Mouse (Mus musculus) myocyte (in vitro differentiated cells): ENCODE results near the gene Lnx2. TPM values are rescaled to one million over a fixed set of nuclear protein-coding genes. Genes with fewer than 3 reads are reported as not detected.

Experiments used
- H3K27me3 ChIP-seq: one replicate; pipeline ENCODE4 v1.6.1; 2011; ENCODE audit not compliant: control insufficient read depth, insufficient read depth, insufficient read length
- H3K36me3 ChIP-seq: one replicate; pipeline ENCODE4 v1.6.1; 2011; ENCODE audit not compliant: control insufficient read depth, insufficient read depth
- H3K4me2 ChIP-seq: one replicate; pipeline ENCODE4 v1.6.1; 2011; ENCODE audit warnings: low read depth, control low read depth
- H3K4me3 ChIP-seq: one replicate; pipeline ENCODE4 v1.5.1; 2011; ENCODE audit warnings: mild to moderate bottlenecking, control low read depth, moderate library complexity
- H3K79me2 ChIP-seq: one replicate; pipeline ENCODE4 v1.6.1; 2011; ENCODE audit not compliant: control insufficient read depth, insufficient read depth
- H3ac ChIP-seq: one replicate; pipeline ENCODE4 v1.6.1; 2011; ENCODE audit not compliant: control insufficient read depth, insufficient read length
- CEBPB ChIP-seq: IDR thresholded peaks from 2 replicates; pipeline ENCODE4 v1.6.1; 2011; ENCODE audit warnings: mild to moderate bottlenecking, moderate library complexity; ENCODE audit not compliant: poor library complexity, insufficient read depth, severe bottlenecking
- E2F4 ChIP-seq: IDR thresholded peaks from one replicate; pipeline ENCODE4 v1.6.1; 2011; ENCODE audit warnings: mild to moderate bottlenecking, control low read depth, moderate library complexity; ENCODE audit not compliant: insufficient read depth
- MAX ChIP-seq: IDR thresholded peaks from one replicate; pipeline ENCODE4 v1.6.1; 2011; ENCODE audit warnings: low read depth, mild to moderate bottlenecking, control low read depth
- MYOD1 ChIP-seq, 3 experiments: IDR thresholded peaks; one replicate each; pipeline ENCODE4 v1.6.1; 2011; ENCODE audit warnings: control low read depth in 2 of 3, low read depth in 2 of 3, mild to moderate bottlenecking in 2 of 3, moderate library complexity in 1 of 3; ENCODE audit not compliant: insufficient read length in 2 of 3, control insufficient read depth in 1 of 3
- MYOG ChIP-seq, 3 experiments: IDR thresholded peaks; one replicate each; pipeline ENCODE4 v1.6.1; 2011; ENCODE audit warnings: control low read depth in 2 of 3, low read depth in 2 of 3, mild to moderate bottlenecking in 2 of 3; ENCODE audit not compliant: insufficient read length in 2 of 3, control insufficient read depth in 1 of 3, insufficient read depth in 1 of 3
- POLR2A ChIP-seq: IDR thresholded peaks from one replicate; pipeline ENCODE4 v1.6.1; 2011; ENCODE audit warnings: low read depth, mild to moderate bottlenecking, control low read depth, moderate library complexity; ENCODE audit not compliant: insufficient read length
- POLR2AphosphoS2 ChIP-seq: IDR thresholded peaks from one replicate; pipeline ENCODE4 v1.6.1; 2011; ENCODE audit warnings: low read depth, control low read depth; ENCODE audit not compliant: insufficient read length
- REST ChIP-seq: IDR thresholded peaks from one replicate; pipeline ENCODE4 v1.6.1; 2011; ENCODE audit warnings: mild to moderate bottlenecking, control low read depth, moderate library complexity; ENCODE audit not compliant: insufficient read depth, insufficient read length
- SRF ChIP-seq: IDR thresholded peaks from one replicate; pipeline ENCODE4 v1.6.1; 2011; ENCODE audit warnings: low read depth; ENCODE audit not compliant: control insufficient read depth, insufficient read length
- TCF12 ChIP-seq: IDR thresholded peaks from one replicate; pipeline ENCODE4 v1.6.1; 2011; ENCODE audit warnings: mild to moderate bottlenecking, control low read depth; ENCODE audit not compliant: poor library complexity, insufficient read depth, severe bottlenecking
- TCF3 ChIP-seq: IDR thresholded peaks from one replicate; pipeline ENCODE4 v1.6.1; 2011; ENCODE audit warnings: low read depth, control low read depth; ENCODE audit not compliant: insufficient read length
- USF1 ChIP-seq: IDR thresholded peaks from one replicate; pipeline ENCODE4 v1.6.1; 2011; ENCODE audit warnings: low read depth, mild to moderate bottlenecking, control low read depth, moderate library complexity
- polyA plus RNA-seq: library from polyadenylated mRNA; unstranded; fragments of >200 nt; fragmentation: generic; extraction: Trizol; gene quantifications from one replicate; pipeline ENCODE4 v1.2.1, GENCODE M21; 2012; ENCODE audit warnings: missing spikeins

Gene Lnx2
- polyA plus RNA-seq, 1 experiment, result 2.2 TPM

DNA sequence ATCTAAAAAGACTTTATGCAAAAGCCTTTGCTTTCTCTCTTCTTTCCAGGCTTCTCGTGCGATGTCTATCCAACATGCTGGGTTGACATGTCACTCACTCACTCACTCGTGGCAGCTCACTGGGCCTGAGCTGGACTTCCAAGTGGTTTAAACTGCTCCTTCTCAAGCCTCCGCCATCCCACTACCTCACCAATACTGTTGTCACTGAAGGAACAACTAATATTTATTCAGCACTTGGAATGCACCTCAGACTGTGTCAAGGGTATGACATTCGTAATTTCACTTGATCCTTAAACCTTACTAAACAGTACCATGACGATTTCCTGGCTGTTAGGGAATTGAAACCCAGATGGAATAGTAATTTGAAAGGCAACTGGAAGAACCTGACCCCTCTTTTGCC is 2.6 kb downstream of the Lnx2 start:
- H3ac ChIP-seq, result no peak overlapping the region
- peaks cover 20% of the 10 kb centered on the region for H3K79me2 ChIP-seq
- H3K4me2 ChIP-seq, result no peak overlapping the region
- H3K4me3 ChIP-seq, result no peak overlapping the region
- H3K27me3 ChIP-seq, result no peaks in the 10 kb centered on the region
- TF ChIP-seq SRF (no peak), POLR2AphosphoS2 (no peak), MYOD1 (IDR thresholded peaks at IDR 0.05; ENCODE audit: control insufficient read depth in 1 of 3, insufficient read length in 2 of 3, low read depth in 2 of 3) (no peak), TCF12 (no peak), POLR2A (no peak), CEBPB (no peak), TCF3 (no peak), REST (no peak), MAX (no peak), MYOG (IDR thresholded peaks at IDR 0.05; ENCODE audit: control insufficient read depth in 1 of 3, insufficient read depth in 1 of 3, insufficient read length in 2 of 3, low read depth in 2 of 3) (no peak), USF1 (no peak), E2F4 (no peak)
- H3K36me3 ChIP-seq, result no peaks in the 10 kb centered on the region

DNA sequence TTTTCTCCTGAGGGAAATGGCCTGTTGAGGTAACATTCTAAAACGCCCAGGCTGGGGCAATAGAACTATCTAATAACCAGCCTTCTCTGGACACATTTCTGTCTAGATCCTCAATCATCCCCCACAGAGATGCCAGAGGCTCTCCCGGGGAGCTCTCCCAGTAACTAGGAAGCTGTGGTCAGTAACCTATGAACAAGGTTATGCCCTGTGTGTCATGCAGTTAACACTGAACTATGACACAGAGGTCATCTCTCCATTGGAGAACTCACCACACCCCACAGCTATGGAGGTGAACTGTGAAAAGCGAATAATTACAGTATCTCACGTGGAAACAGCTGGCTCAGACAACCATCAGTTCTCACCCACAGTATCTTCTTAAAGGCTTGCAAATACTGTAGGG is 4.5 kb downstream of the Lnx2 start:
- Histone ChIP-seq H3K79me2 (peaks cover 11% of the 10 kb centered on the region), H3K4me3 (no peak overlapping the region), H3K36me3 (no peaks in the 10 kb centered on the region), H3K27me3 (no peaks in the 10 kb centered on the region), H3ac (no peak overlapping the region), H3K4me2 (no peak overlapping the region)
- TF ChIP-seq SRF (no peak), TCF12 (no peak), POLR2A (no peak)

DNA sequence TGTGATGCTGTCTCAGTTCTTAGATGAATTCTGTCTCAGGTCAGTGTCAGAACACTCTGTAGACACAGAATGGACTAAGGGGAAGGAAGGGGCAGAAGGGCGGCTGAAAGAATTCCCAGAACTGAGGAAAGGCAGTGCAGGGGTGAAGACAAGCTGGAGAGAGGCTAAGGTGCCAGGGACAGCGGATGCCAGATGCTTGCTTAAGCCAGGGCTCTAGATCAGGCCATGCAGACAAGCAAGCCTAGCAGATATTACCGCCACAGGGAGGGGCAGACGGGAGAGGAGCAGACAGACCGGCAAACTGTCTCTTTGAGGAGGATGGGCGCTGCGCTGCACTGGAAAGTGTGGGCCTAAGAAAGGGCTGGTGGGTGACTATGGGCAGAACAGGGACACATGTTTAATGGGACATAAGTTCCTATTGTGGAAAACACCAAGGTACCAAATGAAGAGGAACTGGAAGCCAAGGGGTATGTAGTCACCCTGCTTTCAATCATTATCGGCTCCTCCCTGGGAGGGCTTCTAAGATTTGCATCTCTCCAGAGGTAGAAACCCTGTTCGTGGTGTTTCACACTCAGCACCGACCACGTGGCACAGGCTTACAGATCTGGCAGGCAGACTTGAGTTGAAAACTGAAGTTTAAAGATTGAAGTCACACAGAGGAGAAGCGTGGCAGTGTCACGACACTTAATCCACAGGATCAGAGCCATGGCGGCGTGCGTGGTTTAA is 5.4 kb downstream of the Lnx2 start:
- Histone ChIP-seq H3K27me3 (no peaks in the 10 kb centered on the region), H3K4me3 (no peak overlapping the region), H3ac (no peak overlapping the region), H3K36me3 (no peaks in the 10 kb centered on the region), H3K4me2 (no peak overlapping the region), H3K79me2 (peaks cover 11% of the 10 kb centered on the region)
- no peak for TF ChIP-seq MAX
- no peak for TF ChIP-seq E2F4
- no peak for TF ChIP-seq TCF3
- no peak for TF ChIP-seq USF1
- TF ChIP-seq SRF, result no peak
- no peak for TF ChIP-seq POLR2AphosphoS2
- TF ChIP-seq TCF12, result no peak
- TF ChIP-seq REST, result no peak
- TF ChIP-seq MYOD1 (IDR thresholded peaks at IDR 0.05; ENCODE audit: control insufficient read depth in 1 of 3, insufficient read length in 2 of 3, low read depth in 2 of 3), result no peak
- no peak for TF ChIP-seq POLR2A

DNA sequence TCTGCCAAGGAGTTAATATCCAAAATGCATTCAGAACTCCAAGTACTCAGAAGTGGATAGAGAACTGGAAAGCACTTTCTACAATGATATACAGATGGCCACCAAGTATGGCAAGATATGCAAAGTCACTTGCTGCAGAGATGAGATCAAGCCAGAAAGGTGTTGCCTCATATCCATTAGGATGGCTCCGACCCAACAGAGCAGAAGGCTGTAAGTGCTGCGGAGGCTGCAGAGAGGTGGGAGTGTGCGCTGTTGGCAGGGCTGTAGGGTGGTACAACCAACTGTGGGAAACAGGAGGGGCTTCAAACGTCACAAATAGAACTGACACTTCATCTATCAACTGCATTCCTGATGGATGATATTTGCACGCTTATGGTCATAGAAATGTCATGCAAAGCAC is 7.5 kb downstream of the Lnx2 start:
- Histone ChIP-seq H3K4me2 (no peak overlapping the region), H3K36me3 (no peaks in the 10 kb centered on the region), H3K79me2 (peaks cover 7% of the 10 kb centered on the region), H3ac (no peak overlapping the region), H3K4me3 (no peak overlapping the region), H3K27me3 (no peaks in the 10 kb centered on the region)
- TF ChIP-seq MYOD1 (IDR thresholded peaks at IDR 0.05; ENCODE audit: control insufficient read depth in 1 of 3, insufficient read length in 2 of 3, low read depth in 2 of 3), result no peak
- TF ChIP-seq MYOG (IDR thresholded peaks at IDR 0.05; ENCODE audit: control insufficient read depth in 1 of 3, insufficient read depth in 1 of 3, insufficient read length in 2 of 3, low read depth in 2 of 3), result no peak
- no peak for TF ChIP-seq MAX
- TF ChIP-seq USF1, result no peak
- TF ChIP-seq POLR2AphosphoS2, result no peak
- no peak for TF ChIP-seq SRF
- TF ChIP-seq POLR2A, result no peak
- TF ChIP-seq CEBPB, result no peak
- TF ChIP-seq E2F4, result no peak
- no peak for TF ChIP-seq TCF3
- TF ChIP-seq REST, result no peak
- no peak for TF ChIP-seq TCF12

DNA sequence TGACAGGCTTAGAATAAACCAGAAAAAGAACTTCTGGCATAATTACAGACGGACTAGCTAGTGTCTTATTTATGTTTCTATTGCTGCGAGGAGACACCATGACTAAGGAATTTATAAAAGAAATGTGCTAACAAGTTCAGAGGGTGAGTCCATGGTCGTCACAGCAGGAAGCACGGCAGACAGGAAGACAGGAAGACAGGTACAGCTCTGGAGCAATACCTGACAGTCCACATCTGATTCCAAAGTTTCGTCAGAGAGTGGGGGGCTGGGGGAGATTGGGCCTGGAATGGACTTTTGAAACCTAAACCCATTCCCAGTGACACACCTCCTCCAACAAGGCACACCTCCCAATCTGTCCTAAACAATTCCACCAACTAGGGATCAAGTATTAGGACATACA is 9.4 kb downstream of the Lnx2 start:
- no peaks in the 10 kb centered on the region for H3K27me3 ChIP-seq
- TF ChIP-seq POLR2AphosphoS2, result no peak
- no peak for TF ChIP-seq USF1
- no peak for TF ChIP-seq REST
- TF ChIP-seq E2F4, result no peak
- TF ChIP-seq MYOD1 (IDR thresholded peaks at IDR 0.05; ENCODE audit: control insufficient read depth in 1 of 3, insufficient read length in 2 of 3, low read depth in 2 of 3), result no peak
- no peak for TF ChIP-seq POLR2A
- TF ChIP-seq TCF3, result no peak
- no peak for TF ChIP-seq CEBPB
- no peak for TF ChIP-seq MYOG (IDR thresholded peaks at IDR 0.05; ENCODE audit: control insufficient read depth in 1 of 3, insufficient read depth in 1 of 3, insufficient read length in 2 of 3, low read depth in 2 of 3)
- TF ChIP-seq TCF12, result no peak
- no peak for TF ChIP-seq SRF
- TF ChIP-seq MAX, result no peak

More for the DNA sequence above, 9.4 kb downstream of the Lnx2 start:
- H3ac ChIP-seq, result no peak overlapping the region
- no peaks in the 10 kb centered on the region for H3K36me3 ChIP-seq
- no peak overlapping the region for H3K4me2 ChIP-seq
- peaks cover 8% of the 10 kb centered on the region for H3K79me2 ChIP-seq
- no peak overlapping the region for H3K4me3 ChIP-seq
